Mouse (Mus musculus) cortical plate, adult 2 months (tissue): ENCODE measurements around the gene Col1a1. TPM values are rescaled to one million over a fixed set of nuclear protein-coding genes. Genes with fewer than 3 reads are reported as not detected.
A peak's percentile ranks its signal among the peaks of the same experiment; 100 is the strongest.

ENCODE experiments used
- H3K27ac ChIP-seq: fragments of 200-500 bp; 2 replicates; pipeline ENCODE4 v1.5.1; 2012; ENCODE audit warnings: low read length, control low read depth, inconsistent platforms; ENCODE audit not compliant: insufficient read depth
- H3K4me1 ChIP-seq: fragments of 200-500 bp; 2 replicates; pipeline ENCODE4 v1.6.1; 2011; ENCODE audit warnings: low read length; ENCODE audit not compliant: control insufficient read depth, insufficient read depth
- H3K4me3 ChIP-seq: fragments of 200-500 bp; 2 replicates; pipeline ENCODE4 v1.5.1; 2011; ENCODE audit warnings: mild to moderate bottlenecking, low read length, control low read depth; ENCODE audit not compliant: insufficient read depth
- CTCF ChIP-seq: fragments of 200-500 bp; IDR thresholded peaks from 2 replicates; pipeline ENCODE4 v1.5.1; 2011; ENCODE audit warnings: mild to moderate bottlenecking, control low read depth, low read length; ENCODE audit not compliant: insufficient read depth; ENCODE audit errors: extremely low read depth
- POLR2A ChIP-seq: fragments of 200-500 bp; IDR thresholded peaks from 2 replicates; pipeline ENCODE4 v1.6.1; 2011; ENCODE audit warnings: mild to moderate bottlenecking, low read length, control low read depth; ENCODE audit not compliant: insufficient read depth; ENCODE audit errors: extremely low read depth
- polyA plus RNA-seq: library from polyadenylated mRNA; depleted of rRNA; stranded (reverse); fragments of >200 nt; gene quantifications from 2 replicates; pipeline ENCODE4 v1.2.3, GENCODE M21; 2012

Col1a1 gene
- polyA plus RNA-seq, 1 experiment = 4.9 TPM

DNA sequence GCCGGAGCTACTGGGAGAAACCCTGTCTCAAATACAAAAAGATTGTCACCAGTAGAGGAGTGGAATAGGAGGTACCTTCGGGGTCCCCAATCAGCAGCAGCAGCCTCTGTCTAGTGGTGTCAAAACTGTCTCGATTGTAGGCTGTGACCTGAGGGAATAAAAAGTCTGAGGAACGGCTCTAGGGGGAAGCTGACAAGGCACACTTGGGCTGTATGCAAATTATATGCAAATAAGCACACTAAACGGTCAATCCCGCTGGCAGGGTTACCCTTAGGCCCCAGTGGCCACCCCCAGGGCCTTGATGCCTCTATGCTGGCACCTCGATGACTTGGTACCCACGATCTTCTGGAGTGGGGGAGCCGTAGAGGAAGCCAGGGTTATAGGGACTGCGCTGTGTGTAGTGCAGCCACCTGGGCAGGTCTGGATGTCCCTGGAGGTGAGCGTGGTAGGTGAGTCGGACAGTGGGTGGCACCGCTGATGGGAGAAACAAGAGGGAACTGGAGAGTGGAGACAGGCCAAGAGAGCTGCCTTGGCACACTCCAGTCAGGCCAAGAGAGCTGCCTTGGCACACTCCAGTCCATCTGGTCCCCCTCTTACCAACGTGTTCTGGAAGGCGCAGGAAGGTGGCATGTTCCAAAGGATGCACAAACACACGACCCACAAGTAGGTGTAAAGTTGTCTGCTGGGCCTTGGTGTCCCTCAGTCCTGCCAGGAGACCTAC is 36.0 kb downstream of the Col1a1 start:
- no peak for TF ChIP-seq POLR2A
- no peak for TF ChIP-seq CTCF
- no peak overlapping the region for H3K27ac ChIP-seq

DNA sequence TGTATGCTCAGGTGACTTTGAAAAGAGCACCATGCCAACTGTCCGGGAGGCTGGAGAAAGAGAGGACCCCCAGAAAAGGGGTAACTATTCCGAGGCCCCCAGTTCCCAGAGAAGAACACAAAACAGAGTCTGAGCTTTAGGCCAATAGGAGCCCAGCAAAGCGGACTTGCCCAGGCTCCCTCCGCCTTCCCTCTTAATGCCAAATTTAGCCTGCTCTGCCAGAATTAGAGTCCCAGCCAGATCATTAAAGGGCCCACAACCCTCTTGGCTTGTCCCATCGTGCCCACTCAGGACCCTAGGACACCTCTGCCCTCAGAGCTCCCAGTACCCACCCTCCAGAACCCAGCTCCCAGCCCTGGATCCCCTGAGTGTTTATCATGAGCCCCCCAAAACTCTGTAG is 36.9 kb downstream of the Col1a1 start:
- no peak for TF ChIP-seq POLR2A
- no peak for TF ChIP-seq CTCF
- no peaks in the 10 kb centered on the region for H3K4me1 ChIP-seq
- no peak overlapping the region for H3K27ac ChIP-seq
- no peak overlapping the region for H3K4me3 ChIP-seq

More for the DNA sequence above, 36.0 kb downstream of the Col1a1 start:
- no peaks in the 10 kb centered on the region for H3K4me1 ChIP-seq
- H3K4me3 ChIP-seq = no peak overlapping the region

DNA sequence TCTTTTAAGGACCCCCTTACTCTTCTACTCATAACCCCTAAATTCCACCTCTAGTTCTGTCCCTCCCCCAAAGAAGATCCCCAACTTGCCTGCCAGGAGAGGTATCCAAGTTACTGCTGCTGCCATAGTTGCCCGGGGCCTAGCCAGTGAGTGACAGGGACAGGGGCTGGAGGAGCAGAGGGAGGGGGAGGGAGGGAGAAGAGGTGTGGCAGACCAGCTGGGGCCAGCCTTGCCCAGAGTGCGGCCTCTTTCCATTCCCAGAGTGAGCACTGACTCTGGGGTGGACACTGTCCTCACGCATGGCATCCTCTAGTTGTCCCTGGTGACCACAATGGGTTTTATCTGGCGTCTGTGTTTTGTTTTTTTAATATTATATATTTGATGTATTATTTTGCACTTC is 37.3 kb downstream of the Col1a1 start:
- Histone ChIP-seq H3K4me3 (no peak overlapping the region), H3K4me1 (no peaks in the 10 kb centered on the region), H3K27ac (no peak overlapping the region)
- TF ChIP-seq CTCF = no peak

DNA sequence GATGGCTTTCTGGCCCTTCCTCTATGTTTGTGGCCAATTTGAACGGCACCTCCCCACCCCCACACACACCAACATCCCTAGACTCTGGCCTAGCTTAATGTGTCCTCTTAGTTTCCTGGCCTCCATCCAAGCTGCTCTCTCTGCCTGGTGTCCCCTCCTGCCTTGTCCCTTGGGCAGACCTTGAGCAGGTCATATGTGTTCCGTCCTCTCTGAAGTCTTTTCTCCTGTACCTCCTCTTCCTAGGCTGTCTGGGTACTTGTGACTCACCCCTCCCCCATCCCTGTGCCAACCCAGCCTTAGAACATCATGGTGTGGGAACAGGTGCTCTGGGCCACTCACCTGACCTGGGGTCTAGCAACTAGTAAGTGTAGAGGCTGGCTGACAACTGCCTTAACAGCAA is 38.9 kb downstream of the Col1a1 start:
- no peaks in the 10 kb centered on the region for H3K4me1 ChIP-seq
- TF ChIP-seq POLR2A (no peak), CTCF (no peak)
- H3K4me3 ChIP-seq = no peak overlapping the region
- no peak overlapping the region for H3K27ac ChIP-seq

DNA sequence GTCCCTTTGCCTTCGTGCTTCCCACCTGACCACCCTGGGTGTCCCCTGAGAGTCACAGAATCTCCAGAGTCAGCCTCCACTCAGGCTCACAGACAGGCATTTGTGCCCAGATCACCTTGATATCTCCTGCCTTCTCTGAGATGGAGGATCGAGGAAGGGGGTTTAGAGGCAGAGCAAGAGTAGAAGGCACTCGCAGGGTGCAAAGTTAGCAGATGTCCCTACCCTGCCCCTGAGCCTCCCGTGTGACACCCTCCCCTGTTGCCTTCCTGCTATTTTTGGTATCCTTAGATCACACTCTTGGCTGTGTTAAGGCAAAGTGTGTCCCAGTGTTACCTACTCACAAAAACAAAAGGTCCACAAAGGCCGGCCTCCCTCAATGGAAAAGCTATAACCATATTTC is 40.2 kb downstream of the Col1a1 start, which contains the start of gene Sgca:
Sgca (minus strand) TSS at position 129 of the 400 bp plus-strand sequence.
- Histone ChIP-seq H3K4me1 (no peaks in the 10 kb centered on the region), H3K27ac (no peak within 1 kb of the TSS)

DNA sequence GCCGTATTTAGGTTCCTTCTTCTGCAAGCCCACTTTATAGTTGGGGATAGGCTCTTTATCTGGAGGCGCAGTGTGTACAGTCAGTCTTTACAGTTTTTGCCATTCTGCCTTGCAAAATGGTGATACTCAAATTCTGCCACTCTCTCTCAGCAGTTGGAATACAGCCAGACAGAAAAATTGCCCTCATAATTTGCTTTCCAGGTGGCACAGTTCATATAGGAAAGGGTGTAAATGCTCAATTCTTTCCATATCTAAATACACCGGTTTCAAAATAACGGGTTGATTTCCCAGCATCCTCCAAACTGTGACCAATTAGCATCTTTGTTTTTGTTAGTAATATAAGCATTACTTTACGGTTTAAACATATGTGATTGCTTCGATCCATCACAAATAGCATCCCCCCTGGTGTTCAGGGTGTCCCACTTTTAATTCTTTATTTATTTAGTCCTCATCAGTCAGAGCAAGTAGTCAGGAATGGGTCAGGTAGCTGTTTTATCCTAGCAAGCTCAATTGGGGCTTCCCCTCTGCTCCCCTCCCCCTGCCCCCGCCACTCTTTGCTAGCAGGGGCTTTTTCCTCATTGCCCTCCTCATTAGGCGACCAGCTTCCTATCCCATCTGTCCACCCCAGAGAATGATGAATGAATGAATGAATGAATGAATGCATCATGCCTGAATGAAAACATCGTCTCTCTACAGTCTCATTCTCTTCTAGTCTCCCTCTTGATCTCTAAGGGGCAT is 42.3 kb downstream of the Col1a1 start:
- no peaks in the 10 kb centered on the region for H3K4me1 ChIP-seq
- H3K4me3 ChIP-seq = peak overlapping the region; percentile 20; the same call in 1 of the 2 replicates
- TF ChIP-seq POLR2A (no peak), CTCF (no peak)
- H3K27ac ChIP-seq = no peak overlapping the region

More for the DNA sequence above, 40.2 kb downstream of the Col1a1 start, which contains the start of gene Sgca:
- TF ChIP-seq CTCF (no peak), POLR2A (no peak)
- H3K4me3 ChIP-seq = no peak within 1 kb of the TSS

DNA sequence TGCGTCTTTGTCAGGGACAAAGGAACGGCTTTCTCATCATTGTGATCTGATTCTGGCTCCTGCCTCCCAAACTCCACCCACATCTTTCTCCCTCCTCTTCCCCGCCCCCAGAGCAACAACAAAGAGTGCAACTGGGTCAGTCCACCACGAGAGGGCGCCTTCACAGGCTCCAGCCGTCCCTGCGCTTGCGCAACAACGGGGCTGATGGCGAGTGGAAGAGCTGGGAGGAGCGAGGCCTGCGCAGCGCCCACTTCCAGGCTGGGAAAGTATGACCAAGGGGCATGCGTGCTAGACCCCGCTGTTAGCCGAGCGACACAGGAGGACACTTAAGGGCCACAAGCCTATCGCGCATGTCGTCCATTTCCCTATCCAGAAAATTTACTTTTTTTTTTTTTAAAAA is 42.9 kb downstream of the Col1a1 start:
- no peaks in the 10 kb centered on the region for H3K4me1 ChIP-seq
- H3K27ac ChIP-seq = no peak overlapping the region
- H3K4me3 ChIP-seq = peak overlapping the region; percentile 20
- TF ChIP-seq CTCF = peak; percentile 94
- peak; percentile 90 for TF ChIP-seq POLR2A

DNA sequence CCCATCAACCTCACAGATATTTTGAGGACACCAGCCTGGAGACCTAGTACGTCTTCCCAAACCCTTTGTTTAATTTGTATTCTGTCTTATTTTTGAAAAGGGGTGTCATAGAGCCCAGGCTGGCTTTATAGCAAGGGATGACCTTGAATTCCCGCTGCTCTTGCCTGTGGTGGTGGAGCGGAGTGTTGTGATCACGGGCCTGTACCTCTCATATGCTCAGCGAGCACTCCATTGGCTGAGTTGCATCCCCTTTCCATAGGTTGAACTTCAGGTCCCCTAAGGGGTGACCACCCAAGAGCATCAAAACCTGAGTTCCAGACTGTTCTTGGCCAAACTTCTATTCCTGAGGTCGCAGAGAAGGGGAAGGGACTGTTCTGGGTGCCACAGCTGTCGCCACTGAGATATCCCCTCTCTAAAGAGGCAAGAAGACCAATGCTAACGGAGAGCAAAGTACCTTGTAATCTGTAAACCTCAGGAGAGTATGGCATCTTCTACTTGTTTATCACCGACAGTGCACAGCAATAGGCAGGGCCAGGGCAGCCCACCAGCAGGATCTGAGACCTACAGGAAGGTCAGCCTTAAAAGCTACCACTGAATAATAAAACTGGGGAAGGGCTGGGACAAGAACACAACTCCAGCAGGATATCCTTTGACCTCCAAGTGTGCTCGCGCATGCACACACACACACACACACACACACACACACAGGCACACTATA is 43.6 kb downstream of the Col1a1 start:
- TF ChIP-seq CTCF (no peak), POLR2A (no peak)
- peak overlapping the region; percentile 20 for H3K4me3 ChIP-seq
- no peaks in the 10 kb centered on the region for H3K4me1 ChIP-seq
- no peak overlapping the region for H3K27ac ChIP-seq

DNA sequence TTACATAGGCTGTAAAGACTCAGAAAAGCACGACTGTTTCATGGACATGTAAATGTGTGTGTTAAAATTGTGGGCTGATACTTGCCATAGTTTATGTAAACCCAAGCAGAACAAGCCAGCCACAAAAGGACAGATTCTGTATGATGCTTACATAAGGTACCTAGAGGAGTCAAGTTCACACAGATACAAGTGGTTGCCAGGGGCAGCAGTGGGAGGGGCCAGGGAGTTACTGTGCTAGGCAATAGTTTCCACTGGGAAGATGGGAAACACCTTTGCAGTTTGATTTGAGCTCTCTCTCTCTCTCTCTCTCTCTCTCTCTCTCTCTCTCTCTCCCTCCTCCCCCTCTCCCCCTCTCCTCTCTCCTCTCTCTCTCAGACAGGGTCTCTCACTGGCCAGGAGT is 49.1 kb downstream of the Col1a1 start:
- H3K4me3 ChIP-seq = no peak overlapping the region
- H3K27ac ChIP-seq = no peak overlapping the region
- peaks cover 7% of the 10 kb centered on the region; the same call in 1 of the 2 replicates for H3K4me1 ChIP-seq
- TF ChIP-seq CTCF = no peak
- no peak for TF ChIP-seq POLR2A
